In genomic region chr16:38562131-38562967, GRCm38 (mm10) we compare ENCODE assay signal across 8 mouse cellular contexts. TPM values are rescaled to one million over a fixed set of nuclear protein-coding genes. Genes with fewer than 3 reads are reported as not detected.
DNase-seq lines count a peak whose midpoint lies in the region; ATAC-seq and TF ChIP-seq lines count a peak whose summit lies in the region.

No protein-coding gene starts in this region.

- peak overlapping the region; percentile 75 for H3K4me3 ChIP-seq in forebrain, embryonic 11.5 days (ENCODE audit: low read depth, low read length)
- H3K4me3 ChIP-seq in heart, postnatal 0 days (ENCODE audit: low read depth, low read length): peak overlapping the region; percentile 89
- peak overlapping the region; percentile 72 for H3K4me3 ChIP-seq in liver, embryonic 16.5 days (ENCODE audit: low read depth, low read length)
- peak overlapping the region; percentile 82 for H3K4me3 ChIP-seq in neural tube, embryonic 13.5 days
- peak overlapping the region; percentile 89 for H3K4me3 ChIP-seq in testis, adult 2 months (ENCODE audit: control insufficient read depth, low read depth, low read length)

- peaks cover 2% of the 10 kb centered on the region; the same call in 1 of the 2 replicates for H3K36me3 ChIP-seq in forebrain, embryonic 11.5 days (ENCODE audit: control insufficient read depth, insufficient read depth, low read length)
- 0 out of 2 replicates have a peak, but pooled peaks cover 20% of the 10 kb centered on the region for H3K36me3 ChIP-seq in heart, postnatal 0 days (replicated peaks; ENCODE audit: control insufficient read depth, insufficient read depth, low read length)
- H3K36me3 ChIP-seq in liver, embryonic 16.5 days (ENCODE audit: control insufficient read depth, insufficient read depth): peaks cover 2% of the 10 kb centered on the region; the same call in 1 of the 2 replicates
- H3K36me3 ChIP-seq in neural tube, embryonic 13.5 days: peaks cover 13% of the 10 kb centered on the region
- H3K36me3 ChIP-seq in testis, adult 2 months (ENCODE audit: control insufficient read depth, insufficient read depth, low read length): peaks cover 4% of the 10 kb centered on the region

- H3K4me2 ChIP-seq in forebrain, embryonic 11.5 days (ENCODE audit: low read depth, low read length, severe bottlenecking): peak overlapping the region; percentile 57
- H3K4me2 ChIP-seq in heart, postnatal 0 days (ENCODE audit: low read depth, low read length): peak overlapping the region; percentile 65
- H3K4me2 ChIP-seq in liver, embryonic 16.5 days (ENCODE audit: low read depth, low read length): peak overlapping the region; percentile 82
- peak overlapping the region; percentile 60 for H3K4me2 ChIP-seq in neural tube, embryonic 13.5 days

- no peaks in the 10 kb centered on the region; the same call in 1 of the 2 replicates for H3K4me1 ChIP-seq in forebrain, embryonic 11.5 days (replicated peaks; ENCODE audit: control insufficient read depth, insufficient read depth, low read length)
- H3K4me1 ChIP-seq in heart, postnatal 0 days (ENCODE audit: control insufficient read depth, insufficient read depth): peaks cover 5% of the 10 kb centered on the region
- peaks cover 7% of the 10 kb centered on the region for H3K4me1 ChIP-seq in liver, embryonic 16.5 days (ENCODE audit: control insufficient read depth, low read depth, low read length)
- peaks cover 17% of the 10 kb centered on the region for H3K4me1 ChIP-seq in neural tube, embryonic 13.5 days (replicated peaks)
- H3K4me1 ChIP-seq in testis, adult 2 months (ENCODE audit: control insufficient read depth, insufficient read depth, low read length): peaks cover 2% of the 10 kb centered on the region; the same call in 1 of the 2 replicates

- TF ChIP-seq EP300 in heart, postnatal 0 days (IDR thresholded peaks at IDR 0.05; ENCODE audit: low read depth): 0 out of 2 replicates have a peak, but pooled peaks have one; percentile 49

- 7% methylated on average over 37 of the region's 37 CpGs for WGBS in forebrain, embryonic 11.5 days
- 7% methylated on average over 37 of the region's 37 CpGs for WGBS in heart, postnatal 0 days
- WGBS in liver, embryonic 16.5 days (ENCODE audit: insufficient replicate concordance): 6% methylated on average over 37 of the region's 37 CpGs
- 7% methylated on average over 37 of the region's 37 CpGs for WGBS in neural tube, embryonic 13.5 days

- H3K9me3 ChIP-seq in forebrain, embryonic 11.5 days (ENCODE audit: control insufficient read depth, low read length): no peaks in the 10 kb centered on the region
- H3K9me3 ChIP-seq in heart, postnatal 0 days (replicated peaks; ENCODE audit: control insufficient read depth, low read length): no peaks in the 10 kb centered on the region
- H3K9me3 ChIP-seq in liver, embryonic 16.5 days (replicated peaks; ENCODE audit: control insufficient read depth, low read length): no peaks in the 10 kb centered on the region
- H3K9me3 ChIP-seq in neural tube, embryonic 13.5 days: no peaks in the 10 kb centered on the region

- peak overlapping the region; percentile 72 for H3K9ac ChIP-seq in forebrain, embryonic 11.5 days (ENCODE audit: low read length)
- H3K9ac ChIP-seq in heart, postnatal 0 days (replicated peaks; ENCODE audit: low read depth, low read length): peak overlapping the region; percentile 85
- H3K9ac ChIP-seq in liver, embryonic 16.5 days (ENCODE audit: low read depth, low read length): peak overlapping the region; percentile 72
- peak overlapping the region; percentile 87 for H3K9ac ChIP-seq in neural tube, embryonic 13.5 days

- H3K27ac ChIP-seq in forebrain, embryonic 11.5 days (ENCODE audit: low read depth, low read length): peak overlapping the region; percentile 20; the same call in 1 of the 2 replicates
- H3K27ac ChIP-seq in heart, postnatal 0 days (ENCODE audit: low read depth): peak overlapping the region; percentile 80
- H3K27ac ChIP-seq in liver, embryonic 16.5 days (ENCODE audit: low read length): peak overlapping the region; percentile 62
- peak overlapping the region; percentile 80 for H3K27ac ChIP-seq in neural tube, embryonic 13.5 days (replicated peaks)
- H3K27ac ChIP-seq in testis, adult 2 months (ENCODE audit: control insufficient read depth, insufficient read depth, low read depth, low read length): peak overlapping the region; percentile 67

- ATAC-seq in forebrain, embryonic 11.5 days (replicated peaks; ENCODE audit: low FRiP score): peak; percentile 98
- ATAC-seq in heart, postnatal 0 days (ENCODE audit: insufficient read depth, low read depth): peak; percentile 97
- ATAC-seq in liver, embryonic 16.5 days (ENCODE audit: low read depth): peak; percentile 99
- peak; percentile 95 for ATAC-seq in neural tube, embryonic 13.5 days (ENCODE audit: low read depth)

- DNase-seq in CD8-positive naive resting alpha-beta T cell, adult 2 months (ENCODE audit: low read depth in 2 of 2, low spot score in 2 of 2): peak; percentile 89 to 91
- DNase-seq in c-Kit-positive CD71-negative TER-119-negative erythroid progenitor cells, embryonic 14.5 days (ENCODE audit: low read depth): peak; percentile 92
- peak; percentile 97 for DNase-seq in forebrain, embryonic 11.5 days (ENCODE audit: low spot score)
- peak; percentile 90 for DNase-seq in heart, postnatal 0 days (ENCODE audit: low spot score)
- DNase-seq in kidney, postnatal 4 days: peak; percentile 96 to 97

- no peak; the same call in 1 of the 2 replicates for TF ChIP-seq CTCF in heart, postnatal 0 days (IDR thresholded peaks at IDR 0.05; ENCODE audit: low read depth)
- 0 out of 2 replicates have a peak, but pooled peaks have one; percentile 2 for TF ChIP-seq CTCF in testis, adult 2 months (IDR thresholded peaks at IDR 0.05; ENCODE audit: control insufficient read depth, insufficient read depth, insufficient replicate concordance, low read depth, low read length)

- peak; percentile 99 for TF ChIP-seq POLR2A in testis, adult 2 months (IDR thresholded peaks at IDR 0.05; ENCODE audit: control insufficient read depth, low read depth, low read length)

- no peaks in the 10 kb centered on the region for H3K27me3 ChIP-seq in forebrain, embryonic 11.5 days (ENCODE audit: control insufficient read depth, insufficient read depth, low read length)
- no peaks in the 10 kb centered on the region for H3K27me3 ChIP-seq in heart, postnatal 0 days (ENCODE audit: control insufficient read depth, insufficient read depth, low read length)
- H3K27me3 ChIP-seq in liver, embryonic 16.5 days (ENCODE audit: control insufficient read depth, insufficient read depth, low read depth, low read length): no peaks in the 10 kb centered on the region
- peaks cover 27% of the 10 kb centered on the region for H3K27me3 ChIP-seq in neural tube, embryonic 13.5 days
- H3K27me3 ChIP-seq in testis, adult 2 months (ENCODE audit: control insufficient read depth, insufficient read depth, low read length): no peaks in the 10 kb centered on the region

RNA-seq across cellular contexts. Expression of gene Tmem39a, which starts 3.9 kb away (rescaled TPM):
- 77.6 and 85.0 TPM in 2 replicates for polyA plus RNA-seq in forebrain, embryonic 11.5 days (2014; fragmentation: Nextera tagmentation; extraction: Ambion mirVana)
- 11.7 and 28.7 TPM in 2 replicates for total RNA-seq in heart, postnatal 0 days (2014; rRNA removed; ENCODE audit: low replicate concordance)
- 23.3 and 23.8 TPM in 2 replicates for polyA plus RNA-seq in heart, postnatal 0 days (2015; fragmentation: Nextera tagmentation; extraction: Ambion mirVana)
- 31.0 and 34.5 TPM in 2 replicates for polyA plus RNA-seq in liver, embryonic 16.5 days (2015; fragmentation: Nextera tagmentation; extraction: Ambion mirVana)
- polyA plus RNA-seq in neural tube, embryonic 13.5 days (2015; fragmentation: Nextera tagmentation; extraction: Ambion mirVana): 43.9 and 57.8 TPM in 2 replicates
- 43.7 and 45.1 TPM in 2 replicates for polyA plus RNA-seq in testis, adult 2 months (2012; rRNA removed)

RNA-seq across cellular contexts. Expression of gene Poglut1, which starts 12.3 kb away (rescaled TPM):
- 72.4 and 75.5 TPM in 2 replicates for polyA plus RNA-seq in forebrain, embryonic 11.5 days (2014; fragmentation: Nextera tagmentation; extraction: Ambion mirVana)
- total RNA-seq in heart, postnatal 0 days (2014; rRNA removed; ENCODE audit: low replicate concordance): 17.6 and 20.5 TPM in 2 replicates
- polyA plus RNA-seq in heart, postnatal 0 days (2015; fragmentation: Nextera tagmentation; extraction: Ambion mirVana): 13.3 and 13.8 TPM in 2 replicates
- 6.5 and 7.2 TPM in 2 replicates for polyA plus RNA-seq in liver, embryonic 16.5 days (2015; fragmentation: Nextera tagmentation; extraction: Ambion mirVana)
- 63.3 and 73.7 TPM in 2 replicates for polyA plus RNA-seq in neural tube, embryonic 13.5 days (2015; fragmentation: Nextera tagmentation; extraction: Ambion mirVana)
- polyA plus RNA-seq in testis, adult 2 months (2012; rRNA removed): 3.9 and 4.3 TPM in 2 replicates

RNA-seq across cellular contexts. Expression of gene Timmdc1, which starts 39.9 kb away (rescaled TPM):
- polyA plus RNA-seq in forebrain, embryonic 11.5 days (2014; fragmentation: Nextera tagmentation; extraction: Ambion mirVana): 30.2 and 31.3 TPM in 2 replicates
- total RNA-seq in heart, postnatal 0 days (2014; rRNA removed; ENCODE audit: low replicate concordance): 46.2 and 90.1 TPM in 2 replicates
- 47.4 and 51.0 TPM in 2 replicates for polyA plus RNA-seq in heart, postnatal 0 days (2015; fragmentation: Nextera tagmentation; extraction: Ambion mirVana)
- 10.6 and 11.2 TPM in 2 replicates for polyA plus RNA-seq in liver, embryonic 16.5 days (2015; fragmentation: Nextera tagmentation; extraction: Ambion mirVana)
- 39.6 and 39.9 TPM in 2 replicates for polyA plus RNA-seq in neural tube, embryonic 13.5 days (2015; fragmentation: Nextera tagmentation; extraction: Ambion mirVana)
- 5.3 and 6.4 TPM in 2 replicates for polyA plus RNA-seq in testis, adult 2 months (2012; rRNA removed)

Comparison
In these comparisons a context has a peak if more than half of its experiments do, and no peak if none do; other contexts are left out.
1. Peak in every context shown above with its lines: DNase-seq, ATAC-seq, H3K4me3 ChIP-seq and H3K27ac ChIP-seq.
2. H3K27ac ChIP-seq: peak in every context shown above with its lines; median percentile 80 in heart, postnatal 0 days; 80 in neural tube, embryonic 13.5 days; 67 in testis, adult 2 months; 62 in liver, embryonic 16.5 days; 20 in forebrain, embryonic 11.5 days.